Mouse (Mus musculus) spleen, adult 2 months (tissue): ENCODE results near the gene Fga.

Experiments
- CTCF ChIP-seq: fragments of 200-500 bp; IDR thresholded peaks from 2 replicates; pipeline ENCODE4 v1.5.1; 2011; ENCODE audit warnings: mild to moderate bottlenecking, inconsistent platforms; ENCODE audit not compliant: insufficient read depth, insufficient read length, insufficient replicate concordance; ENCODE audit errors: extremely low read depth
- POLR2A ChIP-seq: fragments of 200-500 bp; IDR thresholded peaks from 2 replicates; pipeline ENCODE4 v1.6.1; 2011; ENCODE audit warnings: low read depth, low read length, inconsistent platforms

- TF ChIP-seq CTCF: peak; percentile 23; the same call in 1 of the 2 replicates
- no peak for TF ChIP-seq POLR2A
Observed at GRCm38 (mm10) chr3:83080567-83081055, 54.7 kb downstream of the Fga start.
